In genomic region chr7:111121522-111121921, GRCm38 (mm10) we compare ENCODE assay signal across 8 mouse cellular contexts. TPM values are rescaled to one million over a fixed set of nuclear protein-coding genes. Genes with fewer than 3 reads are reported as not detected.
DNase-seq lines count a peak whose midpoint lies in the region; ATAC-seq and TF ChIP-seq lines count a peak whose summit lies in the region.

No protein-coding gene starts in this region.

- peak overlapping the region; percentile 0 for H3K4me3 ChIP-seq in bone marrow, adult 2 months (replicated peaks; ENCODE audit: control insufficient read depth, low read depth, low read length)
- H3K4me3 ChIP-seq in forebrain, embryonic 14.5 days (ENCODE audit: low read depth, low read length) = peak overlapping the region; percentile 67
- peak overlapping the region; percentile 57 for H3K4me3 ChIP-seq in midbrain, embryonic 14.5 days (replicated peaks; ENCODE audit: low read depth, low read length)

- H3K36me3 ChIP-seq in forebrain, embryonic 14.5 days (ENCODE audit: control insufficient read depth, insufficient read depth, low read length) = no peaks in the 10 kb centered on the region
- H3K36me3 ChIP-seq in midbrain, embryonic 14.5 days (ENCODE audit: control insufficient read depth, insufficient read depth, low read length) = 0 out of 2 replicates have a peak, but pooled peaks cover 3% of the 10 kb centered on the region

- H3K27ac ChIP-seq in bone marrow, adult 2 months (ENCODE audit: control insufficient read depth, insufficient read depth, low read depth, low read length, poor library complexity) = no peak overlapping the region
- peak overlapping the region; percentile 99 for H3K27ac ChIP-seq in forebrain, embryonic 14.5 days (ENCODE audit: low read depth, low read length)
- peak overlapping the region; percentile 99 for H3K27ac ChIP-seq in midbrain, embryonic 14.5 days (replicated peaks; ENCODE audit: low read depth, low read length)

- intact Hi-C loops in left cerebral cortex, postnatal 25 days (cut with DNase I) = no loop called here
- intact Hi-C loops in left cerebral cortex, postnatal 10 days (cut with DNase I) = no loop called here

- H3K9ac ChIP-seq in forebrain, embryonic 14.5 days (ENCODE audit: low read length) = peak overlapping the region; percentile 94
- H3K9ac ChIP-seq in midbrain, embryonic 14.5 days (replicated peaks; ENCODE audit: low read length) = peak overlapping the region; percentile 84

- H3K4me2 ChIP-seq in forebrain, embryonic 14.5 days (ENCODE audit: low read length) = peak overlapping the region; percentile 81
- H3K4me2 ChIP-seq in midbrain, embryonic 14.5 days (ENCODE audit: low read length) = peak overlapping the region; percentile 86

- no peak for TF ChIP-seq CTCF in bone marrow, adult 2 months (IDR thresholded peaks at IDR 0.05; ENCODE audit: control insufficient read depth, insufficient read depth, low read length)

- H3K4me1 ChIP-seq in bone marrow, adult 2 months (ENCODE audit: control insufficient read depth, insufficient read depth, low read length) = peaks cover 2% of the 10 kb centered on the region
- H3K4me1 ChIP-seq in forebrain, embryonic 14.5 days (ENCODE audit: control insufficient read depth, insufficient read depth, low read length) = 0 out of 2 replicates have a peak, but pooled peaks cover 4% of the 10 kb centered on the region
- peaks cover 5% of the 10 kb centered on the region; the same call in 1 of the 2 replicates for H3K4me1 ChIP-seq in midbrain, embryonic 14.5 days (ENCODE audit: control insufficient read depth, insufficient read depth, low read length)

- peak; percentile 20 to 24 for DNase-seq in left cerebral cortex, postnatal 25 days (ENCODE audit: low spot score in 2 of 2)
- no peak for DNase-seq in left cerebral cortex, postnatal 10 days (ENCODE audit: extremely low spot score in 1 of 2, low spot score in 2 of 2)
- DNase-seq in forebrain, embryonic 14.5 days (ENCODE audit: low spot score) = peak; percentile 43
- peak; percentile 60 to 80 for DNase-seq in kidney, postnatal 25 days
- no peak for DNase-seq in midbrain, embryonic 14.5 days
- no peak for DNase-seq in urinary bladder, adult 2 months (ENCODE audit: low spot score)

- 37% methylated on average over 9 of the region's 9 CpGs for WGBS in bone marrow, adult 2 months
- 21% methylated on average over 9 of the region's 9 CpGs for WGBS in forebrain, embryonic 14.5 days
- 35% methylated on average over 9 of the region's 9 CpGs for WGBS in midbrain, embryonic 14.5 days

- H3K9me3 ChIP-seq in forebrain, embryonic 14.5 days (replicated peaks; ENCODE audit: control insufficient read depth, low read length) = no peaks in the 10 kb centered on the region
- H3K9me3 ChIP-seq in midbrain, embryonic 14.5 days (ENCODE audit: control insufficient read depth, low read length) = no peaks in the 10 kb centered on the region

- ATAC-seq in forebrain, embryonic 14.5 days = no peak
- ATAC-seq in midbrain, embryonic 14.5 days (ENCODE audit: low FRiP score, low TSS enrichment) = no peak
- no peak for ATAC-seq in erythroid progenitor cell, adult 5-6 weeks (replicated peaks; ENCODE audit: low FRiP score, poor library complexity, severe bottlenecking)

- H3K27me3 ChIP-seq in forebrain, embryonic 14.5 days (replicated peaks; ENCODE audit: control insufficient read depth, insufficient read depth, low read length) = no peaks in the 10 kb centered on the region
- H3K27me3 ChIP-seq in midbrain, embryonic 14.5 days (ENCODE audit: control insufficient read depth, insufficient read depth, low read length) = no peaks in the 10 kb centered on the region

- TF ChIP-seq POLR2A in bone marrow, adult 2 months (IDR thresholded peaks at IDR 0.05; ENCODE audit: borderline replicate concordance, control insufficient read depth, low read depth, low read length) = no peak

RNA-seq across cellular contexts. Expression of gene Eif4g2, which starts 38.7 kb away (rescaled TPM):
- 100 to 1,000 TPM; 667 to 689 TPM for total RNA-seq in left cerebral cortex, postnatal 25 days (2021)
- total RNA-seq in left cerebral cortex, postnatal 10 days (2021) = 100 to 1,000 TPM; 942 to 954 TPM
- polyA plus RNA-seq in bone marrow, adult 2 months (2011; ENCODE audit: insufficient read depth, insufficient read length, low replicate concordance, missing spikeins) = 184 and 239 TPM in 2 replicates
- 1,462 and 1,469 TPM in 2 replicates for polyA plus RNA-seq in forebrain, embryonic 14.5 days (2014; fragmentation: Nextera tagmentation; extraction: Ambion mirVana)
- 906 and 1,582 TPM in 2 replicates for polyA plus RNA-seq in midbrain, embryonic 14.5 days (2014; fragmentation: Nextera tagmentation; extraction: Ambion mirVana)
- 560 and 705 TPM in 2 replicates for total RNA-seq in erythroid progenitor cell, adult 5-6 weeks (2015; ENCODE audit: low replicate concordance)
- total RNA-seq in erythroid progenitor cell, adult 5-6 weeks (2017; ENCODE audit: low replicate concordance) = 587 and 796 TPM in 2 replicates
- 383 and 397 TPM in 2 replicates for polyA plus RNA-seq in urinary bladder, adult 2 months (2012; rRNA removed)

Comparison
In these comparisons a context has a peak if more than half of its experiments do, and no peak if none do; other contexts are left out.
1. DNase-seq: peak in left cerebral cortex, postnatal 25 days (2 of 2), forebrain, embryonic 14.5 days (single experiment) and kidney, postnatal 25 days (2 of 2); none in left cerebral cortex, postnatal 10 days (0 of 2), midbrain, embryonic 14.5 days (single experiment) and urinary bladder, adult 2 months (single experiment).
2. H3K4me3 ChIP-seq: peak in every context shown above with its lines; median percentile 67 in forebrain, embryonic 14.5 days; 57 in midbrain, embryonic 14.5 days; 0 in bone marrow, adult 2 months.